8 mouse cellular contexts compared by ENCODE assay signal in genomic region chr9:44327064-44327711, GRCm38 (mm10). TPM values are rescaled to one million over a fixed set of nuclear protein-coding genes. Genes with fewer than 3 reads are reported as not detected.
A peak's percentile ranks its signal among the peaks of the same experiment; 100 is the strongest.
DNase-seq lines count a peak whose midpoint lies in the region; ATAC-seq and TF ChIP-seq lines count a peak whose summit lies in the region.

No protein-coding gene starts in this region.

- no peaks in the 10 kb centered on the region for H3K9me3 ChIP-seq in CH12.LX (replicated peaks; ENCODE audit: low read length)
- no peaks in the 10 kb centered on the region for H3K9me3 ChIP-seq in forebrain, postnatal 0 days (ENCODE audit: low read length)
- H3K9me3 ChIP-seq in intestine, embryonic 16.5 days (ENCODE audit: control insufficient read depth, low read length) = no peaks in the 10 kb centered on the region
- no peaks in the 10 kb centered on the region for H3K9me3 ChIP-seq in stomach, postnatal 0 days (ENCODE audit: control insufficient read depth, low read length)

- DNase-seq in CH12.LX (ENCODE audit: extremely low read depth) (no peak), NIH3T3 (ENCODE audit: low read depth) (peak; percentile 41)
- DNase-seq in forebrain, postnatal 0 days = no peak
- peak; percentile 63 for DNase-seq in lung, postnatal 10 days
- no peak for DNase-seq in stomach, postnatal 0 days (ENCODE audit: low spot score)
- DNase-seq in thymus, postnatal 25 days = no peak
- no peak for DNase-seq in spleen, postnatal 14 days (ENCODE audit: low spot score in 2 of 2)

- TF ChIP-seq RAD21 in CH12.LX (IDR thresholded peaks at IDR 0.05; ENCODE audit: low read depth, low read length) = no peak

- dilution Hi-C loops in CH12.LX (cut with MboI; ENCODE audit: extremely low pct_ligation_motif_present, extremely low pct_unique_long_range_greater_than_20kb, low sequenced_read_pairs) = no loop called here

- H3K4me3 ChIP-seq in CH12.LX (replicated peaks in 1 of 3; ENCODE audit: low read depth in 2 of 3, low read length in 2 of 3, poor library complexity in 1 of 3) = peak overlapping the region; percentile 83 to 92 (median 85)
- peak overlapping the region; percentile 79 for H3K4me3 ChIP-seq in forebrain, postnatal 0 days (ENCODE audit: low read depth, low read length)
- H3K4me3 ChIP-seq in intestine, embryonic 16.5 days (ENCODE audit: low read length) = peak overlapping the region; percentile 81
- H3K4me3 ChIP-seq in stomach, postnatal 0 days (ENCODE audit: low read depth, low read length) = peak overlapping the region; percentile 73

- ATAC-seq in forebrain, postnatal 0 days = no peak
- ATAC-seq in intestine, embryonic 16.5 days = peak; percentile 51
- peak; percentile 10; the same call in 1 of the 2 replicates for ATAC-seq in stomach, postnatal 0 days (ENCODE audit: low FRiP score, low TSS enrichment)

- under 1% methylated on average over 22 of the region's 22 CpGs for WGBS in forebrain, postnatal 0 days
- 1% methylated on average over 22 of the region's 22 CpGs for WGBS in intestine, embryonic 16.5 days
- WGBS in stomach, postnatal 0 days = under 1% methylated on average over 21 of the region's 22 CpGs

- H3K9ac ChIP-seq in CH12.LX (ENCODE audit: insufficient read depth, low read depth) = peak overlapping the region; percentile 81
- peak overlapping the region; percentile 76 for H3K9ac ChIP-seq in forebrain, postnatal 0 days
- peak overlapping the region; percentile 91 for H3K9ac ChIP-seq in intestine, embryonic 16.5 days (ENCODE audit: low read depth, low read length)
- H3K9ac ChIP-seq in stomach, postnatal 0 days (ENCODE audit: low read length) = peak overlapping the region; percentile 83

- peak overlapping the region; percentile 67 for H3K27ac ChIP-seq in CH12.LX (ENCODE audit: insufficient read depth, low read depth)
- H3K27ac ChIP-seq in forebrain, postnatal 0 days (ENCODE audit: low read depth, low read length) = peak overlapping the region; percentile 87
- peak overlapping the region; percentile 96 for H3K27ac ChIP-seq in intestine, embryonic 16.5 days (ENCODE audit: low read length)
- H3K27ac ChIP-seq in stomach, postnatal 0 days (replicated peaks) = peak overlapping the region; percentile 91

- peaks cover 7% of the 10 kb centered on the region; the same call in 1 of the 2 replicates for H3K79me2 ChIP-seq in CH12.LX (replicated peaks; ENCODE audit: control insufficient read depth, extremely low read depth, insufficient read depth, poor library complexity, severe bottlenecking)

- H3K4me2 ChIP-seq in CH12.LX (ENCODE audit: insufficient read depth, low read depth, poor library complexity, severe bottlenecking) = peak overlapping the region; percentile 64
- peak overlapping the region; percentile 85 for H3K4me2 ChIP-seq in forebrain, postnatal 0 days (ENCODE audit: low read depth)
- peak overlapping the region; percentile 81 for H3K4me2 ChIP-seq in intestine, embryonic 16.5 days (ENCODE audit: low read depth, low read length)
- peak overlapping the region; percentile 71 for H3K4me2 ChIP-seq in stomach, postnatal 0 days (replicated peaks; ENCODE audit: low read depth)

- peaks cover 4 to 43% of the 10 kb centered on the region in 2 experiments for H3K4me1 ChIP-seq in CH12.LX (ENCODE audit: control insufficient read depth in 1 of 2, insufficient read depth in 2 of 2)
- 0 out of 2 replicates have a peak, but pooled peaks cover 11% of the 10 kb centered on the region for H3K4me1 ChIP-seq in forebrain, postnatal 0 days (ENCODE audit: insufficient read depth)
- H3K4me1 ChIP-seq in intestine, embryonic 16.5 days (ENCODE audit: control insufficient read depth, insufficient read depth, low read length) = peaks cover 10% of the 10 kb centered on the region
- no peaks in the 10 kb centered on the region; the same call in 1 of the 2 replicates for H3K4me1 ChIP-seq in stomach, postnatal 0 days (replicated peaks; ENCODE audit: control insufficient read depth, insufficient read depth)

- H3K36me3 ChIP-seq in CH12.LX (replicated peaks in 1 of 2; ENCODE audit: control insufficient read depth in 1 of 2, insufficient read depth in 1 of 2, low read length in 1 of 2) = peaks cover 21 to 40% of the 10 kb centered on the region in 2 experiments
- H3K36me3 ChIP-seq in forebrain, postnatal 0 days (ENCODE audit: insufficient read depth) = peaks cover 17% of the 10 kb centered on the region
- peaks cover 7% of the 10 kb centered on the region; the same call in 1 of the 2 replicates for H3K36me3 ChIP-seq in intestine, embryonic 16.5 days (ENCODE audit: control insufficient read depth, insufficient read depth, low read length)
- H3K36me3 ChIP-seq in stomach, postnatal 0 days (ENCODE audit: control insufficient read depth, insufficient read depth, low read length) = peaks cover 3% of the 10 kb centered on the region; the same call in 1 of the 2 replicates

- peaks cover under 1% of the 10 kb centered on the region for H3K27me3 ChIP-seq in CH12.LX (replicated peaks)
- H3K27me3 ChIP-seq in forebrain, postnatal 0 days (ENCODE audit: insufficient read depth, low read length) = no peaks in the 10 kb centered on the region
- H3K27me3 ChIP-seq in intestine, embryonic 16.5 days (replicated peaks; ENCODE audit: control insufficient read depth, insufficient read depth, low read length) = no peaks in the 10 kb centered on the region
- H3K27me3 ChIP-seq in stomach, postnatal 0 days (ENCODE audit: control insufficient read depth, insufficient read depth, low read length) = no peaks in the 10 kb centered on the region

- in situ Hi-C loops in CH12.LX (cut with MboI; ENCODE audit: low pct_ligation_motif_present, low pct_unique_long_range_greater_than_20kb, low sequenced_read_pairs) = no loop called here

- TF ChIP-seq CTCF in CH12.LX (conservative IDR thresholded peaks at IDR 0.05 in 1 of 2, IDR thresholded peaks at IDR 0.05 in 1 of 2; ENCODE audit: low read depth in 2 of 2, low read length in 2 of 2) = no peak
- no peak for TF ChIP-seq CTCF in forebrain, postnatal 0 days (IDR thresholded peaks at IDR 0.05; ENCODE audit: low read depth)
- TF ChIP-seq CTCF in stomach, postnatal 0 days (IDR thresholded peaks at IDR 0.05; ENCODE audit: low read depth) = no peak

- no peak for TF ChIP-seq EP300 in CH12.LX (IDR thresholded peaks at IDR 0.05; ENCODE audit: low read length)
- no peak for TF ChIP-seq EP300 in stomach, postnatal 0 days (optimal IDR thresholded peaks at IDR 0.05)

- no peak for TF ChIP-seq POLR2A in CH12.LX (IDR thresholded peaks at IDR 0.05; ENCODE audit: low read depth, low read length)

TF ChIP-seq in CH12.LX, 34 proteins besides CTCF, POLR2A, EP300 and RAD21:
- no peak for TF ChIP-seq CHD2 (IDR thresholded peaks at IDR 0.05; ENCODE audit: low read length)
- TF ChIP-seq BHLHE40 (IDR thresholded peaks at IDR 0.05; ENCODE audit: low read depth, low read length) = peak; percentile 32; the same call in 1 of the 2 replicates
- TF ChIP-seq NRF1 (IDR thresholded peaks at IDR 0.05; ENCODE audit: low read depth, low read length) = no peak
- no peak for TF ChIP-seq MYC (IDR thresholded peaks at IDR 0.05; ENCODE audit: low read depth, low read length)
- no peak for TF ChIP-seq MEF2A (IDR thresholded peaks at IDR 0.05; ENCODE audit: borderline replicate concordance, low read depth, low read length)
- TF ChIP-seq IRF4 (IDR thresholded peaks at IDR 0.05; ENCODE audit: low read depth, low read length) = no peak

RNA-seq across cellular contexts. Expression of gene Dpagt1, which starts 1.4 kb away (rescaled TPM):
- total RNA-seq in CH12.LX (2012; rRNA removed) (15.8 and 16.2 TPM in 2 replicates), CH12.LX (2014; rRNA removed) (6.4 and 8.5 TPM in 2 replicates)
- 31.5 and 41.7 TPM in 2 replicates for polyA plus RNA-seq in CH12.LX (2012; ENCODE audit: insufficient read length, low read depth)
- 17.7 and 18.3 TPM in 2 replicates for total RNA-seq in forebrain, postnatal 0 days (2014; rRNA removed)
- polyA plus RNA-seq in forebrain, postnatal 0 days (2015; fragmentation: Nextera tagmentation; extraction: Ambion mirVana) = 30.1 and 30.6 TPM in 2 replicates
- 39.3 and 42.7 TPM in 2 replicates for polyA plus RNA-seq in intestine, embryonic 16.5 days (2015; fragmentation: Nextera tagmentation; extraction: Ambion mirVana)
- 26.9 and 27.8 TPM in 2 replicates for polyA plus RNA-seq in stomach, postnatal 0 days (2015; fragmentation: Nextera tagmentation; extraction: Ambion mirVana)

RNA-seq across cellular contexts. Expression of gene C2cd2l, which starts 7.1 kb away (rescaled TPM):
- total RNA-seq in CH12.LX (2012; rRNA removed) (7.2 TPM in 2 replicates), CH12.LX (2014; rRNA removed) (2.5 and 2.9 TPM in 2 replicates)
- 7.3 and 8.6 TPM in 2 replicates for polyA plus RNA-seq in CH12.LX (2012; ENCODE audit: insufficient read length, low read depth)
- 42.9 and 54.2 TPM in 2 replicates for total RNA-seq in forebrain, postnatal 0 days (2014; rRNA removed)
- 26.2 and 33.2 TPM in 2 replicates for polyA plus RNA-seq in forebrain, postnatal 0 days (2015; fragmentation: Nextera tagmentation; extraction: Ambion mirVana)
- polyA plus RNA-seq in intestine, embryonic 16.5 days (2015; fragmentation: Nextera tagmentation; extraction: Ambion mirVana) = 15.3 and 16.5 TPM in 2 replicates
- 7.4 and 7.5 TPM in 2 replicates for polyA plus RNA-seq in stomach, postnatal 0 days (2015; fragmentation: Nextera tagmentation; extraction: Ambion mirVana)

RNA-seq across cellular contexts. Expression of gene H2afx, which starts 7.3 kb away (rescaled TPM):
- total RNA-seq in CH12.LX (2012; rRNA removed) = 488 and 589 TPM in 2 replicates
- total RNA-seq in CH12.LX (2014; rRNA removed) = 32.5 and 36.3 TPM in 2 replicates
- polyA plus RNA-seq in CH12.LX (2012; ENCODE audit: insufficient read length, low read depth) = 39.5 and 56.6 TPM in 2 replicates
- total RNA-seq in forebrain, postnatal 0 days (2014; rRNA removed) = 97.8 and 109 TPM in 2 replicates
- polyA plus RNA-seq in forebrain, postnatal 0 days (2015; fragmentation: Nextera tagmentation; extraction: Ambion mirVana) = 143 and 149 TPM in 2 replicates
- polyA plus RNA-seq in intestine, embryonic 16.5 days (2015; fragmentation: Nextera tagmentation; extraction: Ambion mirVana) = 268 and 278 TPM in 2 replicates
- 78.7 and 93.6 TPM in 2 replicates for polyA plus RNA-seq in stomach, postnatal 0 days (2015; fragmentation: Nextera tagmentation; extraction: Ambion mirVana)

RNA-seq across cellular contexts. Expression of gene Hmbs, which starts 16.8 kb away (rescaled TPM):
- total RNA-seq in CH12.LX (2012; rRNA removed) = 74.0 and 80.9 TPM in 2 replicates
- 73.7 and 75.2 TPM in 2 replicates for total RNA-seq in CH12.LX (2014; rRNA removed)
- polyA plus RNA-seq in CH12.LX (2012; ENCODE audit: insufficient read length, low read depth) = 65.0 and 65.1 TPM in 2 replicates
- 38.1 and 38.6 TPM in 2 replicates for total RNA-seq in forebrain, postnatal 0 days (2014; rRNA removed)
- polyA plus RNA-seq in forebrain, postnatal 0 days (2015; fragmentation: Nextera tagmentation; extraction: Ambion mirVana) = 53.3 and 55.0 TPM in 2 replicates
- polyA plus RNA-seq in intestine, embryonic 16.5 days (2015; fragmentation: Nextera tagmentation; extraction: Ambion mirVana) = 134 and 155 TPM in 2 replicates
- 68.8 and 71.5 TPM in 2 replicates for polyA plus RNA-seq in stomach, postnatal 0 days (2015; fragmentation: Nextera tagmentation; extraction: Ambion mirVana)

RNA-seq across cellular contexts. Expression of gene Hinfp, which starts 21.7 kb away (rescaled TPM):
- total RNA-seq in CH12.LX (2012; rRNA removed) (16.5 and 16.6 TPM in 2 replicates), CH12.LX (2014; rRNA removed) (13.6 and 14.0 TPM in 2 replicates)
- polyA plus RNA-seq in CH12.LX (2012; ENCODE audit: insufficient read length, low read depth) = 18.9 and 22.3 TPM in 2 replicates
- 24.4 and 29.5 TPM in 2 replicates for total RNA-seq in forebrain, postnatal 0 days (2014; rRNA removed)
- 10.7 and 14.2 TPM in 2 replicates for polyA plus RNA-seq in forebrain, postnatal 0 days (2015; fragmentation: Nextera tagmentation; extraction: Ambion mirVana)
- 17.8 and 19.4 TPM in 2 replicates for polyA plus RNA-seq in intestine, embryonic 16.5 days (2015; fragmentation: Nextera tagmentation; extraction: Ambion mirVana)
- polyA plus RNA-seq in stomach, postnatal 0 days (2015; fragmentation: Nextera tagmentation; extraction: Ambion mirVana) = 8.9 and 9.4 TPM in 2 replicates

Comparison
In these comparisons a context has a peak if more than half of its experiments do, and no peak if none do; other contexts are left out.
1. DNase-seq: peak in NIH3T3 (single experiment) and lung, postnatal 10 days (single experiment); none in CH12.LX (single experiment), forebrain, postnatal 0 days (single experiment), stomach, postnatal 0 days (single experiment), thymus, postnatal 25 days (single experiment) and spleen, postnatal 14 days (0 of 2).
2. Peak in every context shown above with its lines, with median percentiles within 50 percentile points of each other: H3K27ac ChIP-seq, H3K4me2 ChIP-seq, H3K4me3 ChIP-seq and H3K9ac ChIP-seq.